Mouse (Mus musculus): ENCODE measurements at regions not wholly inside any gene's neighbourhood (a gene's known extent, or its start where the extent isn't known, plus 50 kb on each side); places are given as distances from the start of the nearest gene placed in this dataset.

- ATAC-seq (replicated peaks; ENCODE audit: poor library complexity): no peak
Measured at GRCm38 (mm10) chr17:64922235-64922634, 86.4 kb upstream of the 4930583I09Rik start.

- ATAC-seq (replicated peaks; ENCODE audit: poor library complexity): peak; percentile 39; the same call in 1 of the 2 replicates
Measured at GRCm38 (mm10) chr17:64920236-64920635, 84.4 kb upstream of the 4930583I09Rik start.

- ATAC-seq (replicated peaks; ENCODE audit: poor library complexity): no peak
Measured at GRCm38 (mm10) chr17:64917830-64918229, 82.0 kb upstream of the 4930583I09Rik start.

- no peak; the same call in 1 of the 2 replicates for ATAC-seq (replicated peaks; ENCODE audit: poor library complexity)
Measured at GRCm38 (mm10) chr17:64916657-64917056, 80.8 kb upstream of the 4930583I09Rik start.

GRCm38 (mm10) chr17:64915708-64916107 lies 79.8 kb upstream of the 4930583I09Rik start:
- no peak for ATAC-seq (replicated peaks; ENCODE audit: poor library complexity)

- ATAC-seq (replicated peaks; ENCODE audit: poor library complexity): no peak
Measured at GRCm38 (mm10) chr17:64915025-64915424, 79.2 kb upstream of the 4930583I09Rik start.

GRCm38 (mm10) chr17:64914302-64914701 lies 78.4 kb upstream of the 4930583I09Rik start:
- no peak for ATAC-seq (replicated peaks; ENCODE audit: poor library complexity)

GRCm38 (mm10) chr17:64908671-64909070 lies 72.8 kb upstream of the 4930583I09Rik start:
- ATAC-seq (replicated peaks; ENCODE audit: poor library complexity): no peak

- ATAC-seq (replicated peaks; ENCODE audit: poor library complexity): no peak
Measured at GRCm38 (mm10) chr17:64901721-64902623, 66.1 kb upstream of the 4930583I09Rik start.

GRCm38 (mm10) chr17:64897473-64897872 lies 61.6 kb upstream of the 4930583I09Rik start:
- ATAC-seq (replicated peaks; ENCODE audit: poor library complexity): no peak

GRCm38 (mm10) chr17:64895886-64896285 lies 60.0 kb upstream of the 4930583I09Rik start:
- ATAC-seq (replicated peaks; ENCODE audit: poor library complexity): no peak

GRCm38 (mm10) chr17:64895466-64895865 lies 59.6 kb upstream of the 4930583I09Rik start:
- ATAC-seq (replicated peaks; ENCODE audit: poor library complexity): no peak

- peak; percentile 52 for ATAC-seq (replicated peaks; ENCODE audit: poor library complexity)
Measured at GRCm38 (mm10) chr17:64893182-64893902, 57.5 kb upstream of the 4930583I09Rik start.
